Mouse (Mus musculus): ENCODE data around the gene Tmem140. TPM values are rescaled to one million over a fixed set of nuclear protein-coding genes. Genes with fewer than 3 reads are reported as not detected.

Tmem140 gene
- 1.2 and 1.5 TPM in 2 replicates for polyA plus RNA-seq (2014; fragmentation: Nextera tagmentation; extraction: Ambion mirVana)

DNA sequence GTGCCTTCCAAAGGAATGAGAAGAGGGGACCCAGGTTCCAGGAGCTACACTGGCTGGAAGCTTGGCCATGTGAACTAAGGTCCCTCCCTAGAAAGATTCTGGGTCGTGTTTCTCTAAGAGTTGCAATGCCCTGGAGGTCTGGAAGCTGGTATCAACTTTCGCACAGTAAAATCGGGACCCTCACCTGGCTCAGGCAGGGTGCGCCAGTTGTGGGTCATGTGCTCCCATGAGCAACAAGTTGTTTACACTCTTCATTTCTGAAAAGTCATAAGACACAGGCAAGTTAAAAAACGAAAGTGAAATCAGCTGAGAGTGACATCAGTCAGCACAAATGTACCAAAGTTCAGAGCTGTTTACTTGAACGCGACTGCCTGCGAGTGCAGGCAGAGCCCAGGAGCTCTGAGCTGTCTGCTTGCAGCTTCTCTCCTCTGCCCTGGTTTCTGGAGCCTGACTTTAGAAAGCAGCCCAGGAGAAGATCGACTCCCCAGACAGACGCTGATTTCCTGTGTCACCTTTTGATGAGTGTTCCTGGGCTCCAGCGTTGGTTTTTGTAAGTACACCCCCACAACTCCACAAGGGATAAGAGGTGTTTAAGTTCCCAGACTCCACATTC lies at the start of gene Tmem140:
Gene Tmem140 (plus strand): TSS at position 356 of the 613 bp plus-strand sequence.
- Histone ChIP-seq H3K27ac (replicated peaks; ENCODE audit: low read depth, low read length) (no peak within 1 kb of the TSS), H3K4me1 (ENCODE audit: control insufficient read depth, insufficient read depth, low read length) (no peaks in the 10 kb centered on the region), H3K27me3 (ENCODE audit: control insufficient read depth, insufficient read depth, low read length) (no peaks in the 10 kb centered on the region), H3K4me2 (ENCODE audit: low read depth, low read length) (no peak within 1 kb of the TSS), H3K4me3 (ENCODE audit: low read depth, low read length) (no peak within 1 kb of the TSS), H3K9ac (replicated peaks; ENCODE audit: low read length) (peak within 1 kb of the TSS; percentile 22; the same call in 1 of the 2 replicates), H3K9me3 (replicated peaks; ENCODE audit: control insufficient read depth, low read length) (no peaks in the 10 kb centered on the region), H3K36me3 (replicated peaks; ENCODE audit: control insufficient read depth, insufficient read depth, low read depth, low read length) (no peaks in the 10 kb centered on the region)
- ATAC-seq (replicated peaks; ENCODE audit: insufficient number of reproducible peaks, low FRiP score, low TSS enrichment, low read depth): no peak
- 41% methylated on average over 11 of the region's 11 CpGs for WGBS
- DNase-seq (ENCODE audit: low spot score): no peak

DNA sequence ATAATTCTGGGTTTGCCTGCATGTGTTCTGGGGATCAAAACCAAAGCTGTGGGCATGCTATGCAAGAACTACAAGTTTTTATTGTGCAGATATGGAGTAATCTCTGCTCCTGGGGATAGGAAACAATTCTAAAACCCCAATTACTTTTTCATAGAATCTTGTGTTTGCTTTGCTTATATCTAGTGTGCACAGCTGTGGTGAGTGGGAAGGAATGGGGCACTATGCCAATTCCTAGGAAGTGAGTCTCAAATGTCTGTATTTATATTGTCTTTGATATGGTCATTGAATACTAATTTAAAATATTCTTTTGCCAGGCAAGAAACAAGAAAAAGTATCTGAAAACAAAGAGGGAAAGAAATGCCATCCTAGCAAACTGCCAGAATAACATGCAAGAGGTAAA lies 38.5 kb upstream of the Tmem140 start:
- H3K4me1 ChIP-seq (ENCODE audit: control insufficient read depth, insufficient read depth, low read length): no peaks in the 10 kb centered on the region

DNA sequence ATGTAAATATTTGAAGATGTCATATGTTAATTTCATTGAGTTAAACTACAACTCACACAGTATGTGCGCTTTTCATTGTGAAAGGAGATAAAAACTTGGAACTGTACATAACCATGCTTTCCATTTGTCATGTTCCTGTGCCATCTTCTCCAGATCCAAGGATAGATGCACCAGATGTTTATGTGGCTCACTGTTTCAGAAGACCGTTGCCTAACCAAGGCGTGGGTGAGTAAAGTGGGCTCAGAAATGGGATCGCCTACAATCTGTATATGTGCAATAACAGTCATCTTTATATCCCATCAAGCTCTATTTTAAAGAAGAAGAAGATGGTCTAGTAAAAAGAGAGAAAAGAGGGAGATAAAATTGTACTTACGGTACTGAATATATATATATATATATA lies 30.6 kb upstream of the Tmem140 start:
- Histone ChIP-seq H3K9me3 (replicated peaks; ENCODE audit: control insufficient read depth, low read length) (no peaks in the 10 kb centered on the region), H3K27ac (replicated peaks; ENCODE audit: low read depth, low read length) (no peak overlapping the region), H3K4me3 (ENCODE audit: low read depth, low read length) (no peak overlapping the region), H3K4me1 (ENCODE audit: control insufficient read depth, insufficient read depth, low read length) (no peaks in the 10 kb centered on the region), H3K4me2 (ENCODE audit: low read depth, low read length) (no peak overlapping the region), H3K36me3 (replicated peaks; ENCODE audit: control insufficient read depth, insufficient read depth, low read depth, low read length) (no peaks in the 10 kb centered on the region), H3K9ac (replicated peaks; ENCODE audit: low read length) (no peak overlapping the region), H3K27me3 (ENCODE audit: control insufficient read depth, insufficient read depth, low read length) (no peaks in the 10 kb centered on the region)
- ATAC-seq (replicated peaks; ENCODE audit: insufficient number of reproducible peaks, low FRiP score, low TSS enrichment, low read depth) (no peak), DNase-seq (ENCODE audit: low spot score) (no peak)
- WGBS: 93% methylated on average over 5 of the region's 5 CpGs

More for the DNA sequence above, 38.5 kb upstream of the Tmem140 start:
- Histone ChIP-seq H3K27me3 (ENCODE audit: control insufficient read depth, insufficient read depth, low read length) (no peaks in the 10 kb centered on the region), H3K27ac (replicated peaks; ENCODE audit: low read depth, low read length) (no peak overlapping the region), H3K9ac (replicated peaks; ENCODE audit: low read length) (no peak overlapping the region), H3K4me2 (ENCODE audit: low read depth, low read length) (no peak overlapping the region), H3K36me3 (replicated peaks; ENCODE audit: control insufficient read depth, insufficient read depth, low read depth, low read length) (no peaks in the 10 kb centered on the region), H3K9me3 (replicated peaks; ENCODE audit: control insufficient read depth, low read length) (no peaks in the 10 kb centered on the region; the same call in 1 of the 2 replicates), H3K4me3 (ENCODE audit: low read depth, low read length) (no peak overlapping the region)
- DNase-seq (ENCODE audit: low spot score): no peak
- ATAC-seq (replicated peaks; ENCODE audit: insufficient number of reproducible peaks, low FRiP score, low TSS enrichment, low read depth): no peak

DNA sequence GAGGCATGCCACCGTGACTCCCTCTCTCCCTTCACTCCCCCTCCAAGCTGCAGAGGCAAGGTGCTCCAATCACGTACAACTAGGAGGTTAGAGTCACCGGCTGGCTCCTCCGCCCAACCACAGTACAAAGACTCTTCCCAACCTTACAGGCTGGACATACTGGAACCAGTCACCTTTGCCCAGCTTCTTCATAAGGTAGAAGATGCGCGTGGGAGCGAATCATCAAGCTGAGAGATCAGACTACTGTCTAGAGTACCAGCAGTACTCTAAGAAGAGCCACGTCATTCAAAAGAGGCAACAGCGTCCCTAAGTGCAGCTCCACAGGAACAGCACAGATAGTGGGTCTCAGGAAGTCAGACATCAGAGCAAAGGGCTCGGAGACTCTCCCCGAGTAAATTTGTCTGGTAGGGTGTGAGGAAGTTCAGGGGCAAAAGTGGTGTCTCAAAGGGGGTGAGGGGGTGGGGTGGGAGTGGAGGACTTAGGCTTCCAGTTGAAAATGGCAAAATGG lies 1.3 kb upstream of the Tmem140 start:
- Histone ChIP-seq H3K9ac (replicated peaks; ENCODE audit: low read length) (no peak overlapping the region), H3K36me3 (replicated peaks; ENCODE audit: control insufficient read depth, insufficient read depth, low read depth, low read length) (no peaks in the 10 kb centered on the region), H3K9me3 (replicated peaks; ENCODE audit: control insufficient read depth, low read length) (no peaks in the 10 kb centered on the region), H3K4me1 (ENCODE audit: control insufficient read depth, insufficient read depth, low read length) (no peaks in the 10 kb centered on the region), H3K27me3 (ENCODE audit: control insufficient read depth, insufficient read depth, low read length) (no peaks in the 10 kb centered on the region), H3K4me2 (ENCODE audit: low read depth, low read length) (no peak overlapping the region), H3K4me3 (ENCODE audit: low read depth, low read length) (no peak overlapping the region), H3K27ac (replicated peaks; ENCODE audit: low read depth, low read length) (no peak overlapping the region)
- 91% methylated on average over 11 of the region's 11 CpGs for WGBS
- ATAC-seq (replicated peaks; ENCODE audit: insufficient number of reproducible peaks, low FRiP score, low TSS enrichment, low read depth) (no peak), DNase-seq (ENCODE audit: low spot score) (no peak)

DNA sequence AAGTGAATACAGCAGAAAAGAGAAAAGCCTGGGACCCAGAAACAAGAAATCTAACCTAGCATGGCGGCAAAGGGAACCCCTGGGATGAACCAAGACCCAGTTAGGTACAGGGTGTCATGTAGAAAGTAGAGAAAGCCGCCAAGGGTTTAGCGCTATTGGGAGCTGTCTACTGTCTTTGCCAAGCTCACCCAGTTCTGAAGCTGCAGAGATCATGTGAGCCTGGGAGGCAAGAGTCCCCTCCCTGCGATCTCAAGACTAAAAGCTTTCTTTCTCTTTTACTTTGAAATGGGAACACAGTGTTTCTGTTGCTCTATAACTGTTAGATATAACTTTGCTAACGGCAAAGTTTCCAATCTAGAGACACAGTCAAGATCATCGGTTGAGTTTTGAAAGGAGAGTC lies 565 bp upstream of the Tmem140 start:
- Histone ChIP-seq H3K9ac (replicated peaks; ENCODE audit: low read length) (no peak overlapping the region), H3K4me2 (ENCODE audit: low read depth, low read length) (no peak overlapping the region)
- no peak for ATAC-seq (replicated peaks; ENCODE audit: insufficient number of reproducible peaks, low FRiP score, low TSS enrichment, low read depth)

DNA sequence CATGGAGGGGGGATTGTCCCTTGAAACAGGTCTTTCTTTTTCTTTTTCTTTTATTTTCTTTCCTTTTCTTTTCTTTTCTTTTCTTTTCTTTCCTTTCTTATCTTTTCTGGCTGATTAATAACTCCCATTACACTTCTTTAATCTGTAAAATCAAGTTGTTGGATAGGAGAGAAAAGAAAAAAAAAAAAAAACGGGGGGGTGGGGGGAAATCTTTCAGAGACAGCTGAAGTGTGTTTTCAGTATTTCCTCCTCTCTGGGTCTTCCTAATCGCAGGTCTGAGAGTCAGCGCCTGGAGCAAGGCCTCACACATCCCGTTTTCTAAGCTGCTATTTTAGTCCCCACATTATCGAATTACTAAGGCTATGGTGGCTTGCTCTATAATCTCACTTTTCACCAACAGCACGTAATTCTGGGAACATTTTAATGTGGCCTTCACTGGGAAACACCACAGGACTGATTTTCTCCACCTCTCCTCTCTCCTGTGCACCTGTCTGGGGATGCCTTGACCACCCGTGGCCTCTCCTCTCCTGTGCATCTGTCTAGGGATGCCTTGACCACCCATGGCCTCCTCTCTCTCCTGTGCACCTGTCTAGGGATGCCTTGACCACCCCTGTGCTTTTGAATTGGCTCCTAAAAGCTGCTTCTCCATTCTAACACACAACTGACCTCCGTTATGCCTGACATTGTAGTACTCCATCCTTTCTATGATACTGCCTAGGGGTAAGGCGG lies 1.0 kb downstream of the Tmem140 start:
- Histone ChIP-seq H3K27me3 (ENCODE audit: control insufficient read depth, insufficient read depth, low read length) (no peaks in the 10 kb centered on the region), H3K9me3 (replicated peaks; ENCODE audit: control insufficient read depth, low read length) (no peaks in the 10 kb centered on the region), H3K4me3 (ENCODE audit: low read depth, low read length) (no peak overlapping the region), H3K36me3 (replicated peaks; ENCODE audit: control insufficient read depth, insufficient read depth, low read depth, low read length) (no peaks in the 10 kb centered on the region), H3K27ac (replicated peaks; ENCODE audit: low read depth, low read length) (no peak overlapping the region), H3K4me1 (ENCODE audit: control insufficient read depth, insufficient read depth, low read length) (no peaks in the 10 kb centered on the region), H3K9ac (replicated peaks; ENCODE audit: low read length) (no peak overlapping the region), H3K4me2 (ENCODE audit: low read depth, low read length) (no peak overlapping the region)
- DNase-seq (ENCODE audit: low spot score) (no peak), ATAC-seq (replicated peaks; ENCODE audit: insufficient number of reproducible peaks, low FRiP score, low TSS enrichment, low read depth) (no peak)
- 55% methylated on average over 9 of the region's 9 CpGs for WGBS

More for the DNA sequence above, 565 bp upstream of the Tmem140 start:
- Histone ChIP-seq H3K36me3 (replicated peaks; ENCODE audit: control insufficient read depth, insufficient read depth, low read depth, low read length) (no peaks in the 10 kb centered on the region), H3K4me1 (ENCODE audit: control insufficient read depth, insufficient read depth, low read length) (no peaks in the 10 kb centered on the region), H3K4me3 (ENCODE audit: low read depth, low read length) (no peak overlapping the region), H3K27me3 (ENCODE audit: control insufficient read depth, insufficient read depth, low read length) (no peaks in the 10 kb centered on the region), H3K27ac (replicated peaks; ENCODE audit: low read depth, low read length) (no peak overlapping the region), H3K9me3 (replicated peaks; ENCODE audit: control insufficient read depth, low read length) (no peaks in the 10 kb centered on the region)
- no peak for DNase-seq (ENCODE audit: low spot score)
- 91% methylated on average over 6 of the region's 6 CpGs for WGBS

DNA sequence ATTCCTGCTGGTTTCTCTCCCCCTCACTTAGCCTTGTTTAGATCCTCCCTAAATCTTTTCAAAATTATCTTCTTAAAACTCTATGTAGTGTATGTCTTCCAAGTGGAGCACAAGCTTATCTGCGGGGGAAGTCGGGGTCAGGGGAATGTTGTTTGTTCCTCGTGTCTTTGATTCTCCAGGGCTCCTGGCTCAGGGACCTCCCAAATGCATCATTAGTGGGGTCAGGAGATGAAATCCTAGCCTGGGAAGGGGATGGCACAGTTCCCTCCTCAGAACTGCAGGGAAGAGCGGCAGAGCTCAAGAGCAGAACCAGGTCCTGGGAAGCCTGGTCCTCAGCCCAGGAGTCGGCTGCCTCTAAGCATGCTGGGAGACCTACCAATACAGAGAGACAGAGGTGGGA lies 2.3 kb downstream of the Tmem140 start:
- ATAC-seq (replicated peaks; ENCODE audit: insufficient number of reproducible peaks, low FRiP score, low TSS enrichment, low read depth): no peak
- no peak overlapping the region for H3K4me2 ChIP-seq (ENCODE audit: low read depth, low read length)
- no peaks in the 10 kb centered on the region for H3K27me3 ChIP-seq (ENCODE audit: control insufficient read depth, insufficient read depth, low read length)
- 58% methylated on average over 5 of the region's 5 CpGs for WGBS
- H3K9me3 ChIP-seq (replicated peaks; ENCODE audit: control insufficient read depth, low read length): no peaks in the 10 kb centered on the region
- DNase-seq (ENCODE audit: low spot score): no peak
- H3K4me3 ChIP-seq (ENCODE audit: low read depth, low read length): no peak overlapping the region
- no peak overlapping the region for H3K27ac ChIP-seq (replicated peaks; ENCODE audit: low read depth, low read length)
- H3K4me1 ChIP-seq (ENCODE audit: control insufficient read depth, insufficient read depth, low read length): no peaks in the 10 kb centered on the region
- no peak overlapping the region for H3K9ac ChIP-seq (replicated peaks; ENCODE audit: low read length)
- no peaks in the 10 kb centered on the region for H3K36me3 ChIP-seq (replicated peaks; ENCODE audit: control insufficient read depth, insufficient read depth, low read depth, low read length)

All from embryonic facial prominence, embryonic 11.5 days (tissue).